Mouse (Mus musculus): ENCODE data around the gene Mydgf.

GRCm38 (mm10) chr17:56175416-56175815 is 8.3 kb downstream of the Mydgf start:
- no peak for TF ChIP-seq CTCF (conservative IDR thresholded peaks at IDR 0.05; ENCODE audit: insufficient read depth, insufficient read length, low read depth, low read length)
- TF ChIP-seq POLR2A (IDR thresholded peaks at IDR 0.05; ENCODE audit: low read depth, low read length) = no peak
